20 mouse cellular contexts compared by ENCODE assay signal in genomic region chr12:102683438-102683837, GRCm38 (mm10). TPM values are rescaled to one million over a fixed set of nuclear protein-coding genes. Genes with fewer than 3 reads are reported as not detected.
DNase-seq lines count a peak whose midpoint lies in the region; ATAC-seq and TF ChIP-seq lines count a peak whose summit lies in the region.
"Had no signal": no experiment of that assay in that cellular context is flagged by ENCODE, and none has a peak within 500 bp of the region (broad histone marks: within the 10 kb centered on the region; RNA-seq: fewer than 3 reads in every experiment).

No protein-coding gene starts in this region.

- no peak for DNase-seq in layer of hippocampus, adult 2 months (ENCODE audit: low spot score in 2 of 2)
- DNase-seq in layer of hippocampus, postnatal 25 days (ENCODE audit: extremely low spot score in 1 of 2, low spot score in 1 of 2), result no peak
- DNase-seq: adrenal gland, adult 8-10 months; cerebellum, adult 9-11 months; heart, adult 18-20 months; heart, postnatal 4 days; lung, adult 2 months; right cerebral cortex, postnatal 4 days; thymus, postnatal 14 days had no signal

- no peak overlapping the region for H3K4me3 ChIP-seq in forebrain, embryonic 13.5 days
- no peak overlapping the region for H3K4me3 ChIP-seq in forebrain, embryonic 12.5 days (replicated peaks)
- no peak overlapping the region for H3K4me3 ChIP-seq in intestine, embryonic 16.5 days (ENCODE audit: low read length)
- no peak overlapping the region for H3K4me3 ChIP-seq in intestine, embryonic 15.5 days (replicated peaks)
- no peak overlapping the region for H3K4me3 ChIP-seq in layer of hippocampus, adult 2 months
- H3K4me3 ChIP-seq in neural tube, embryonic 15.5 days (replicated peaks), result no peak overlapping the region
- H3K4me3 ChIP-seq: heart, embryonic 15.5 days; limb, embryonic 10.5 days; liver, embryonic 12.5 days had no signal

- H3K9me3 ChIP-seq in forebrain, embryonic 13.5 days (replicated peaks), result no peaks in the 10 kb centered on the region
- H3K9me3 ChIP-seq in forebrain, embryonic 12.5 days, result no peaks in the 10 kb centered on the region
- H3K9me3 ChIP-seq in intestine, embryonic 16.5 days (ENCODE audit: control insufficient read depth, low read length), result no peaks in the 10 kb centered on the region
- no peaks in the 10 kb centered on the region for H3K9me3 ChIP-seq in intestine, embryonic 15.5 days
- H3K9me3 ChIP-seq in neural tube, embryonic 15.5 days (replicated peaks), result no peaks in the 10 kb centered on the region
- H3K9me3 ChIP-seq: heart, embryonic 15.5 days; limb, embryonic 10.5 days; liver, embryonic 12.5 days had no signal

- no peaks in the 10 kb centered on the region for H3K36me3 ChIP-seq in forebrain, embryonic 13.5 days (ENCODE audit: poor library complexity, severe bottlenecking)
- no peaks in the 10 kb centered on the region for H3K36me3 ChIP-seq in forebrain, embryonic 12.5 days (replicated peaks)
- H3K36me3 ChIP-seq in intestine, embryonic 16.5 days (ENCODE audit: control insufficient read depth, insufficient read depth, low read length), result no peaks in the 10 kb centered on the region
- H3K36me3 ChIP-seq in intestine, embryonic 15.5 days, result no peaks in the 10 kb centered on the region
- no peaks in the 10 kb centered on the region for H3K36me3 ChIP-seq in neural tube, embryonic 15.5 days
- H3K36me3 ChIP-seq: heart, embryonic 15.5 days; limb, embryonic 10.5 days; liver, embryonic 12.5 days had no signal

- H3K4me1 ChIP-seq in forebrain, embryonic 13.5 days, result peaks cover 58% of the 10 kb centered on the region
- H3K4me1 ChIP-seq in forebrain, embryonic 12.5 days, result peaks cover 41% of the 10 kb centered on the region
- peaks cover 80% of the 10 kb centered on the region for H3K4me1 ChIP-seq in intestine, embryonic 16.5 days (ENCODE audit: control insufficient read depth, insufficient read depth, low read length)
- H3K4me1 ChIP-seq in intestine, embryonic 15.5 days (replicated peaks), result peaks cover 65% of the 10 kb centered on the region
- H3K4me1 ChIP-seq in neural tube, embryonic 15.5 days, result peaks cover 66% of the 10 kb centered on the region

- TF ChIP-seq CTCF in layer of hippocampus, adult 2 months (conservative IDR thresholded peaks at IDR 0.05), result no peak

- no peaks in the 10 kb centered on the region for H3K27me3 ChIP-seq in forebrain, embryonic 13.5 days
- H3K27me3 ChIP-seq in forebrain, embryonic 12.5 days, result no peaks in the 10 kb centered on the region
- no peaks in the 10 kb centered on the region for H3K27me3 ChIP-seq in intestine, embryonic 16.5 days (replicated peaks; ENCODE audit: control insufficient read depth, insufficient read depth, low read length)
- no peaks in the 10 kb centered on the region for H3K27me3 ChIP-seq in intestine, embryonic 15.5 days (replicated peaks)
- no peaks in the 10 kb centered on the region for H3K27me3 ChIP-seq in neural tube, embryonic 15.5 days (replicated peaks)
- H3K27me3 ChIP-seq: heart, embryonic 15.5 days; liver, embryonic 12.5 days; Patski had no signal

- ATAC-seq in forebrain, embryonic 13.5 days, result no peak
- ATAC-seq in forebrain, embryonic 12.5 days (ENCODE audit: low FRiP score), result no peak
- ATAC-seq in intestine, embryonic 16.5 days, result no peak
- no peak for ATAC-seq in intestine, embryonic 15.5 days
- no peak for ATAC-seq in neural tube, embryonic 15.5 days (ENCODE audit: low FRiP score)
- ATAC-seq: CD4-positive, CD25-positive, alpha-beta regulatory T cell, adult 4 months; liver, embryonic 12.5 days; Patski had no signal

- no peak overlapping the region for H3K4me2 ChIP-seq in forebrain, embryonic 13.5 days
- no peak overlapping the region for H3K4me2 ChIP-seq in forebrain, embryonic 12.5 days
- no peak overlapping the region for H3K4me2 ChIP-seq in intestine, embryonic 16.5 days (ENCODE audit: low read depth, low read length)
- H3K4me2 ChIP-seq in intestine, embryonic 15.5 days (replicated peaks), result no peak overlapping the region
- H3K4me2 ChIP-seq in neural tube, embryonic 15.5 days, result no peak overlapping the region
- H3K4me2 ChIP-seq: heart, embryonic 15.5 days; liver, embryonic 12.5 days had no signal

- peak overlapping the region; percentile 76; the same call in 1 of the 2 replicates for H3K27ac ChIP-seq in forebrain, embryonic 13.5 days
- no peak overlapping the region for H3K27ac ChIP-seq in forebrain, embryonic 12.5 days
- H3K27ac ChIP-seq in intestine, embryonic 16.5 days (ENCODE audit: low read length), result peak overlapping the region; percentile 49; the same call in 1 of the 2 replicates
- H3K27ac ChIP-seq in intestine, embryonic 15.5 days, result no peak overlapping the region
- H3K27ac ChIP-seq in layer of hippocampus, adult 2 months, result peak overlapping the region; percentile 61; the same call in 1 of the 2 replicates
- H3K27ac ChIP-seq in neural tube, embryonic 15.5 days (replicated peaks), result peak overlapping the region; percentile 81; the same call in 1 of the 2 replicates
- H3K27ac ChIP-seq: heart, embryonic 15.5 days; liver, embryonic 12.5 days; stomach, postnatal 0 days had no signal

- WGBS in forebrain, embryonic 13.5 days, result 63% methylated on average over 6 of the region's 6 CpGs
- WGBS in forebrain, embryonic 12.5 days, result 76% methylated on average over 6 of the region's 6 CpGs
- 74% methylated on average over 6 of the region's 6 CpGs for WGBS in intestine, embryonic 16.5 days
- WGBS in intestine, embryonic 15.5 days, result 72% methylated on average over 6 of the region's 6 CpGs
- 74% methylated on average over 6 of the region's 6 CpGs for WGBS in neural tube, embryonic 15.5 days

- H3K9ac ChIP-seq in forebrain, embryonic 13.5 days, result no peak overlapping the region
- no peak overlapping the region for H3K9ac ChIP-seq in forebrain, embryonic 12.5 days
- H3K9ac ChIP-seq in intestine, embryonic 16.5 days (ENCODE audit: low read depth, low read length), result peak overlapping the region; percentile 16; the same call in 1 of the 2 replicates
- no peak overlapping the region for H3K9ac ChIP-seq in intestine, embryonic 15.5 days
- no peak overlapping the region for H3K9ac ChIP-seq in neural tube, embryonic 15.5 days (replicated peaks)
- H3K9ac ChIP-seq: heart, embryonic 15.5 days; liver, embryonic 12.5 days had no signal

RNA-seq across cellular contexts. Expression of gene Itpk1, which starts 21.3 kb away (rescaled TPM):
- polyA plus RNA-seq in forebrain, embryonic 13.5 days (2015; fragmentation: Nextera tagmentation; extraction: Ambion mirVana), result 34.5 and 38.7 TPM in 2 replicates
- 22.5 and 23.1 TPM in 2 replicates for polyA plus RNA-seq in forebrain, embryonic 12.5 days (2016; fragmentation: Nextera tagmentation; extraction: Ambion mirVana)
- polyA plus RNA-seq in intestine, embryonic 16.5 days (2015; fragmentation: Nextera tagmentation; extraction: Ambion mirVana), result 51.4 and 57.1 TPM in 2 replicates
- 39.1 and 40.1 TPM in 2 replicates for polyA plus RNA-seq in intestine, embryonic 15.5 days (2015; fragmentation: Nextera tagmentation; extraction: Ambion mirVana)
- total RNA-seq in layer of hippocampus, adult 2 months (2021), result 10 to 100 TPM; 66.6 to 76.8 TPM
- 10 to 100 TPM; 56.4 to 66.2 TPM for total RNA-seq in layer of hippocampus, postnatal 25 days (2021)
- 42.7 TPM in 2 replicates for polyA plus RNA-seq in neural tube, embryonic 15.5 days (2015; fragmentation: Nextera tagmentation; extraction: Ambion mirVana)

Comparison
In these comparisons a context has a peak if more than half of its experiments do, and no peak if none do; other contexts are left out.
1. H3K27ac ChIP-seq: peak in forebrain, embryonic 13.5 days (single experiment), intestine, embryonic 16.5 days (single experiment), layer of hippocampus, adult 2 months (single experiment) and neural tube, embryonic 15.5 days (single experiment); none in forebrain, embryonic 12.5 days (single experiment) and intestine, embryonic 15.5 days (single experiment).